Mouse (Mus musculus) olfactory bulb, adult 2 months (tissue): ENCODE data around the gene Nrg4.

Experiments
- CTCF ChIP-seq: fragments of 200-500 bp; IDR thresholded peaks from 2 replicates; pipeline ENCODE4 v1.5.1; 2012; ENCODE audit warnings: low read depth, mild to moderate bottlenecking, low read length, moderate library complexity; ENCODE audit not compliant: insufficient read depth
- POLR2A ChIP-seq: fragments of 200-500 bp; IDR thresholded peaks from 2 replicates; pipeline ENCODE4 v1.6.1; 2012; ENCODE audit warnings: mild to moderate bottlenecking, low read depth, low read length, moderate library complexity; ENCODE audit not compliant: insufficient read depth

- TF ChIP-seq POLR2A, result no peak
- no peak for TF ChIP-seq CTCF
Measured at GRCm38 (mm10) chr9:55264356-55265302, 62.0 kb downstream of the Nrg4 start.
